ENCODE assay signal across 9 mouse cellular contexts in the genomic region with DNA sequence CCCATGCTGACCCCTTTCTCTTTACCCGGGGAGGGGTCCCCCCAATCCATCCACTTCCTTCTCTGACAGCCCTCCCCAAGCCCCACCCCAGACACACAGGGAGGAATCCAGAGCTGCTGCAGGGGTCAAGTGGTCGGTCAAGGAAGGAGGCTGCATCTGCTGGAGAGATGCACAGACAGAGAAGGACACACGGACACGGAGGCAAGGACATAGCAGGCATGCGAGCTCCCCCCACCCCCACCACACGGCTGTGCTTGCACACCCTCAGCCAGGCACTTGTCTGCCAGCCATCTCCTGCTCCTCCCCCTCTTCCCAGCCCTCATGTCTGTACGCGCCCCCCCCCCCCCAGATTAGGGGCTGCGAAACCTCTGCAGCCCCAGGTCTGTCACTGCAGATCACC. TPM values are rescaled to one million over a fixed set of nuclear protein-coding genes. Genes with fewer than 3 reads are reported as not detected.
DNase-seq lines count a peak whose midpoint lies in the region; ATAC-seq and TF ChIP-seq lines count a peak whose summit lies in the region.
"Had no signal": no experiment of that assay in that cellular context is flagged by ENCODE, and none has a peak within 500 bp of the region (broad histone marks: within the 10 kb centered on the region; RNA-seq: fewer than 3 reads in every experiment).

No protein-coding gene starts in this region.

- H3K36me3 ChIP-seq in heart, embryonic 11.5 days (ENCODE audit: control insufficient read depth, insufficient read depth, low read length) = no peaks in the 10 kb centered on the region
- peaks cover 7% of the 10 kb centered on the region; the same call in 1 of the 2 replicates for H3K36me3 ChIP-seq in ES-E14 (ENCODE audit: control insufficient read depth, insufficient read depth, low read length, poor library complexity, severe bottlenecking)
- H3K36me3 ChIP-seq in forebrain, embryonic 10.5 days (replicated peaks) = no peaks in the 10 kb centered on the region
- H3K36me3 ChIP-seq in limb, embryonic 10.5 days = no peaks in the 10 kb centered on the region
- no peaks in the 10 kb centered on the region for H3K36me3 ChIP-seq in lung, postnatal 0 days (ENCODE audit: insufficient read depth, low read length)

- H3K4me2 ChIP-seq in heart, embryonic 11.5 days = peak overlapping the region; percentile 65
- H3K4me2 ChIP-seq in lung, postnatal 0 days (replicated peaks; ENCODE audit: low read depth, low read length) = no peak overlapping the region

- peaks cover 67% of the 10 kb centered on the region for H3K27me3 ChIP-seq in heart, embryonic 11.5 days (ENCODE audit: control insufficient read depth, insufficient read depth, low read length)
- peaks cover 73% of the 10 kb centered on the region for H3K27me3 ChIP-seq in forebrain, embryonic 10.5 days (ENCODE audit: poor library complexity, severe bottlenecking)
- H3K27me3 ChIP-seq in limb, embryonic 10.5 days (ENCODE audit: low read depth, poor library complexity, severe bottlenecking) = peaks cover 80% of the 10 kb centered on the region
- H3K27me3 ChIP-seq in lung, postnatal 0 days (replicated peaks; ENCODE audit: insufficient read depth, low read length) = peaks cover 39% of the 10 kb centered on the region

- H3K9ac ChIP-seq in heart, embryonic 11.5 days (ENCODE audit: low read depth, low read length) = no peak overlapping the region
- peak overlapping the region; percentile 1; the same call in 1 of the 2 replicates for H3K9ac ChIP-seq in ES-E14 (ENCODE audit: insufficient read depth, low read depth, low read length, poor library complexity, severe bottlenecking)
- no peak overlapping the region for H3K9ac ChIP-seq in lung, postnatal 0 days (replicated peaks; ENCODE audit: low read depth)

- H3K9me3 ChIP-seq in heart, embryonic 11.5 days (replicated peaks; ENCODE audit: control insufficient read depth, low read length) = no peaks in the 10 kb centered on the region
- no peaks in the 10 kb centered on the region for H3K9me3 ChIP-seq in ES-E14 (ENCODE audit: control insufficient read depth, insufficient read depth, low read depth, low read length)
- no peaks in the 10 kb centered on the region for H3K9me3 ChIP-seq in forebrain, embryonic 10.5 days
- H3K9me3 ChIP-seq in limb, embryonic 10.5 days (replicated peaks) = no peaks in the 10 kb centered on the region
- H3K9me3 ChIP-seq in lung, postnatal 0 days (ENCODE audit: low read length) = no peaks in the 10 kb centered on the region

- H3K4me3 ChIP-seq in heart, embryonic 11.5 days (ENCODE audit: low read depth, low read length) = peak overlapping the region; percentile 45; the same call in 1 of the 2 replicates
- H3K4me3 ChIP-seq in ES-E14 (ENCODE audit: insufficient read depth in 1 of 2, low read depth in 1 of 2, low read length in 2 of 2, poor library complexity in 1 of 2, severe bottlenecking in 1 of 2) = peak overlapping the region; percentile 72 to 82
- peak overlapping the region; percentile 57 for H3K4me3 ChIP-seq in forebrain, embryonic 10.5 days
- peak overlapping the region; percentile 48; the same call in 1 of the 2 replicates for H3K4me3 ChIP-seq in limb, embryonic 10.5 days
- no peak overlapping the region for H3K4me3 ChIP-seq in lung, postnatal 0 days (ENCODE audit: low read depth, low read length)

- WGBS in heart, embryonic 11.5 days (ENCODE audit: insufficient replicate concordance) = 39% methylated on average over 7 of the region's 9 CpGs
- WGBS in forebrain, embryonic 10.5 days = 45% methylated on average over 7 of the region's 9 CpGs
- WGBS in limb, embryonic 10.5 days = 38% methylated on average over 8 of the region's 9 CpGs
- WGBS in lung, postnatal 0 days = 38% methylated on average over 6 of the region's 9 CpGs

- DNase-seq in heart, adult 11 months = no peak
- DNase-seq in ES-E14 (ENCODE audit: low read depth, low spot score) = no peak
- no peak for DNase-seq in forebrain, embryonic 10.5 days (ENCODE audit: extremely low spot score, low spot score)
- no peak for DNase-seq in limb, embryonic 10.5 days (ENCODE audit: low spot score)
- no peak for DNase-seq in lung, postnatal 0 days (ENCODE audit: low spot score)
- no peak for DNase-seq in adipocyte (ENCODE audit: low spot score)
- DNase-seq in kidney, adult 9 months = no peak

- H3K27ac ChIP-seq in heart, embryonic 11.5 days (ENCODE audit: low read depth, low read length) = no peak overlapping the region
- no peak overlapping the region for H3K27ac ChIP-seq in ES-E14 (ENCODE audit: insufficient read depth, low read depth, low read length, poor library complexity, severe bottlenecking)
- 0 out of 2 replicates have a peak overlapping the region, but pooled peaks have one; percentile 76 for H3K27ac ChIP-seq in forebrain, embryonic 10.5 days
- no peak overlapping the region for H3K27ac ChIP-seq in limb, embryonic 10.5 days
- H3K27ac ChIP-seq in lung, postnatal 0 days (ENCODE audit: low read length) = no peak overlapping the region

- TF ChIP-seq CTCF in lung, postnatal 0 days (IDR thresholded peaks at IDR 0.05) = no peak

- no peak for TF ChIP-seq EP300 in lung, postnatal 0 days (IDR thresholded peaks at IDR 0.05)

- in situ Hi-C loops in ES-E14 (cut with MboI; ENCODE audit: low sequenced_read_pairs in 2 of 2, unreplicated experiment in 2 of 2) = no loop called here

- ATAC-seq in heart, embryonic 11.5 days (replicated peaks; ENCODE audit: insufficient number of reproducible peaks, low FRiP score, low TSS enrichment) = no peak
- no peak for ATAC-seq in lung, postnatal 0 days
- ATAC-seq: inflammation-experienced regulatory T-cells, adult 6 months had no signal

- H3K4me1 ChIP-seq in heart, embryonic 11.5 days (ENCODE audit: control insufficient read depth, insufficient read depth, low read length) = peaks cover 18% of the 10 kb centered on the region; the same call in 1 of the 2 replicates
- peaks cover 0 to 25% of the 10 kb centered on the region in 2 experiments; a peak in 3 of 4 replicates for H3K4me1 ChIP-seq in ES-E14 (ENCODE audit: control insufficient read depth in 2 of 2, insufficient read depth in 2 of 2, low read length in 2 of 2, poor library complexity in 1 of 2)
- peaks cover 58% of the 10 kb centered on the region for H3K4me1 ChIP-seq in forebrain, embryonic 10.5 days
- H3K4me1 ChIP-seq in limb, embryonic 10.5 days = peaks cover 29% of the 10 kb centered on the region
- no peaks in the 10 kb centered on the region for H3K4me1 ChIP-seq in lung, postnatal 0 days (ENCODE audit: insufficient read depth, low read depth, low read length)

TF ChIP-seq in ES-E14, 5 proteins besides CTCF, POLR2A, EP300 and RAD21:
- TF ChIP-seq CHD2 (IDR thresholded peaks at IDR 0.05; ENCODE audit: low read depth, low read length) = no peak
- no peak for TF ChIP-seq ZNF384 (IDR thresholded peaks at IDR 0.05; ENCODE audit: low read depth, low read length)
- TF ChIP-seq ZC3H11A (IDR thresholded peaks at IDR 0.05; ENCODE audit: borderline replicate concordance, low read depth, low read length) = no peak
- no peak for TF ChIP-seq HCFC1 (IDR thresholded peaks at IDR 0.05; ENCODE audit: borderline replicate concordance, insufficient read depth, low read length)
- TF ChIP-seq MAFK (IDR thresholded peaks at IDR 0.05; ENCODE audit: insufficient read depth, low read depth, low read length) = no peak

RNA-seq across cellular contexts. Expression of gene Atp1a3, which starts 1.0 kb away (rescaled TPM):
- polyA plus RNA-seq in heart, embryonic 11.5 days (2014; fragmentation: Nextera tagmentation; extraction: Ambion mirVana) = 2.3 and 4.1 TPM in 2 replicates
- total RNA-seq in ES-E14 (2012; rRNA removed) = 21.2 and 37.0 TPM in 2 replicates
- 6.8 and 9.1 TPM in 2 replicates for polyA plus RNA-seq in forebrain, embryonic 10.5 days (2016; fragmentation: Nextera tagmentation; extraction: Ambion mirVana)
- polyA plus RNA-seq in limb, embryonic 10.5 days (2016; fragmentation: Nextera tagmentation; extraction: Ambion mirVana) = 0.05 and 0.15 TPM in 2 replicates
- 0.57 and 0.73 TPM in 2 replicates for polyA plus RNA-seq in lung, postnatal 0 days (2015; fragmentation: Nextera tagmentation; extraction: Ambion mirVana)

RNA-seq across cellular contexts. Expression of gene Rabac1, which starts 32.3 kb away (rescaled TPM):
- polyA plus RNA-seq in heart, embryonic 11.5 days (2014; fragmentation: Nextera tagmentation; extraction: Ambion mirVana) = 157 and 163 TPM in 2 replicates
- 212 and 328 TPM in 2 replicates for total RNA-seq in ES-E14 (2012; rRNA removed)
- 73.1 and 73.7 TPM in 2 replicates for polyA plus RNA-seq in forebrain, embryonic 10.5 days (2016; fragmentation: Nextera tagmentation; extraction: Ambion mirVana)
- polyA plus RNA-seq in limb, embryonic 10.5 days (2016; fragmentation: Nextera tagmentation; extraction: Ambion mirVana) = 57.5 and 57.8 TPM in 2 replicates
- 488 and 561 TPM in 2 replicates for polyA plus RNA-seq in lung, postnatal 0 days (2015; fragmentation: Nextera tagmentation; extraction: Ambion mirVana)
